Mouse (Mus musculus) megakaryocyte progenitor cell, adult 5-6 weeks (primary cell): ENCODE measurements around the gene Il2rg. TPM values are rescaled to one million over a fixed set of nuclear protein-coding genes. Genes with fewer than 3 reads are reported as not detected.

Source experiments
- ATAC-seq: replicated peaks from 2 replicates; pipeline ENCODE4 v1.8.0; 2016; ENCODE audit warnings: mild to moderate bottlenecking, moderate TSS enrichment, inconsistent platforms; ENCODE audit not compliant: poor library complexity
- total RNA-seq, 2 experiments: library from RNA; stranded (forward) in 1 of 2; stranded (reverse) in 1 of 2; fragments of 157-497, 149-512 nt in 1 of 2; fragments of 200-1000 nt in 1 of 2; gene quantifications; 2 replicates each; pipeline versions ENCODE4 v1.2.3 to v1.2.4; 2015 to 2017

The Il2rg gene
- total RNA-seq, 2 experiments from 2014 or later: 19.2 to 40.5 TPM

DNA sequence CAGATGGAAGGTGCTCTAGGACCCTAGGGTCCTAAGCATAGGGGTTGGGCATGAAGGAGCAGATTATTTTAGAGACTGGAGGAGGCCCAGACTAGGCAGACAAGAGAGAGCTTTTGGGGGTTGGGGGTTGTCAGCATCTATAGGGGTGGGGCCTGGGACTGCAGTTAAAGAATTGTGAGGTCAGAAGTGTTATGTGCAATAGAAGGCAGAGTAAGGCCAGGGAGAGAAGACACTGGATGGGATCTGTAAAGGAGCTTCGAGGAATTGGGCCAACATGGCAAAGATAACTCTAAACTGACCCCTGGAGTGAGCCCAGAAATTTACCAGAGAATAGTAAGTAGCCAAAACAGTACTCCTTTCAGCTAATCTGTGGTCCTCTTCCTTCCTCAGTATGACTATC lies 4.2 kb downstream of the Il2rg start, which contains the start of gene Gm614:
Gene Gm614, minus strand, starts transcription at position 101 of the 400 bp plus-strand sequence.
- ATAC-seq: no peak

DNA sequence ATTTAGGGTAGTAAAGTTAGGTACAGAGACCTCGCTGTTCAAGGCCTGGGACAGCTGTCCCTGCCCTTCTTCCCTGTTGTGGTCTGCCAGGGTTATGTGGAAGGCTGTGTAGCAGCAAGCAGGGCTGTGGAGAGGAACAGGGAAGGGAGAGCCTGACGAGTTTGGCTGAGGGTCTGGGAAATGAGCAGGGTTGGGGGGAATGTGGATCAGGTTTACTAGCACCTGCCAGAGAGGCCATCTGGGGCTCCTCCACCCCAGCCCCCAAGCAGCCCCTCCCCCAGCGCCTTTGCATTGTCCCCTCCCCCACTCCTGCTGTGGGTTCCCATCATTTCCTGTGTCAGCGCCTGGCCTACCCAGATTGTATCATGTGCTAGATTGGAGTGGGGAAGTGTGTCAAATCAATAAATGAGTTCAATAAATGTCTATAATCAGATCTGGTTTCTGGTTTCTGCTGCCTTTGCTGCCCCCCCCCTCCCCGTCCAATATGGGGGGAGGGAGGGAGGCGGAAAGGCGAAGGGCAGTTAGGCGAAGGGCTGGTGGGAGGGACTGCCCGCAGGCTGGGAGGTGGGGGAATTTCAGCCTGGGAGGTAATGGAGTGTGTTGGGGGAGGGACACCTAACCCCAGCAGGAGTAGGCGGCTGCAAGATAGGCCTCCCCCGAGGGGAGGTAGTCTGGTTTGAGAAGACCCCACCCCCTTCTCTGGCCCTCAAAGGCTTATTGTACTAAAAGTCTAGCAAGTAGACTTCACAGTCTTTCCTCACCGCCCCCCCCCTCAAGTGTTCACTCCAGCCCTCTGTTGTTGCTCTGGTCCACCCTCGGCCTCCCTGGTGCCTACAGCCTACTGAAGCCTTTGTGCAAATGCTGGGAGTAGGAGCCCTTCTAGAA lies 7.4 kb downstream of the Il2rg start:
- ATAC-seq: peak; percentile 54

DNA sequence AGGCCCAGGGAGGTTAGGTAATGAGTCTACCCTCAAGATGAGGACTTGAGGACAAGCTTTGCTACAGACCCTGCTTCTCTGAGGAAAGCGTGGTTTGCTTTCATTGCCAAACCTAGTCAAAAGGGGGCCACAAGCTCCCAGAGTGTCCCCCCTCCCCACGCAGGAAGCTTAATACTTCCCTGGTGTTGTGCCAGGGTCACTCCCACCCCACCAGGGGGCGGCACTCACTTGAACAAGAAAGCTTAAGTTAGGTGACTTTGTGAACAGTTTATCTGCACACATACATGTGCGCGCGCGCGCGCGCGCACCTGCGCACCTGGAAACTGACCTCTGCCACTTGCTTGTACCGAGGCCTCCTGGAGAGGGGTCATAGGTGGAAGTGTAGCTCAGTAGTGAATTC lies 11.5 kb downstream of the Il2rg start:
- no peak for ATAC-seq

GRCm38 (mm10) chrX:101254740-101255139 lies 13.3 kb downstream of the Il2rg start:
- peak; percentile 19 for ATAC-seq

- peak; percentile 87 for ATAC-seq
Observed at GRCm38 (mm10) chrX:101253952-101254729, 13.9 kb downstream of the Il2rg start, which contains the start of gene Foxo4. Gene Foxo4, plus strand, starts transcription at chrX:101254528.

GRCm38 (mm10) chrX:101245011-101245410 lies 23.0 kb downstream of the Il2rg start:
- ATAC-seq: no peak

DNA sequence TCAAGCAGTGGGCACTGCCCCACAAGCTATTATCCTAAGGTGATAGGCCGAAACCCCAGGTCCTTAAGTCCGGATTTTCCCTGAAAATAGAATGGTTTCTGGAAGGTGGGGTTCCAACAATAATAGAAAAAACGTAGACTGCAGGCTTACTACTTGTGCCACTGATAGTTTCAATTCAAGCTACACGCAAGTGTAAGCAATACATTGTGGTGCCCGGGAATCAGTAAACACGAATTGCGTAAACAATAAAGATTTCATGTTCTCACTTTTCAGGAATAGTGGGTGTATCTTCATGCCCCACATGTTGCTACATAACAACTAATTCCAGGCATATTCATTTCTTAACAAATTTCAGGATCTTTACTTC lies 45.3 kb downstream of the Il2rg start:
- ATAC-seq: no peak

- peak; percentile 99 for ATAC-seq
Observed at GRCm38 (mm10) chrX:101221834-101222795, 45.9 kb downstream of the Il2rg start, which contains the start of gene Snx12. Gene Snx12, minus strand, starts transcription at chrX:101222563.

Other genes with a start within 250 kb of the Il2rg start
- 0.05 and 0.12 TPM in 2 replicates for gene Tex11, start 208.6 kb downstream of the Il2rg start, total RNA-seq (2015)
- gene Tex11, start 208.6 kb downstream of the Il2rg start, total RNA-seq (2017): 0.41 and 1.2 TPM in 2 replicates
- gene Slc7a3, start 182.2 kb downstream of the Il2rg start, total RNA-seq (2015): 0.27 TPM in 1 of 2 replicates, not detected in the other
- gene Slc7a3, start 182.2 kb downstream of the Il2rg start, total RNA-seq (2017): 0.41 TPM in 1 of 2 replicates, not detected in the other
- gene Snx12, start 45.7 kb downstream of the Il2rg start, total RNA-seq (2015): 39.8 and 40.7 TPM in 2 replicates
- 50.9 and 56.9 TPM in 2 replicates for gene Snx12, start 45.7 kb downstream of the Il2rg start, total RNA-seq (2017)
- 5.8 and 6.0 TPM in 2 replicates for gene Foxo4, start 13.7 kb downstream of the Il2rg start, total RNA-seq (2015)
- 16.3 and 17.1 TPM in 2 replicates for gene Foxo4, start 13.7 kb downstream of the Il2rg start, total RNA-seq (2017)
- gene Gm614, start 4.3 kb downstream of the Il2rg start, total RNA-seq (2015): 1.0 TPM in 1 of 2 replicates, not detected in the other
- 0.91 TPM in 1 of 2 replicates, not detected in the other for gene Gm614, start 4.3 kb downstream of the Il2rg start, total RNA-seq (2017)
- gene Gm20489, start 768 bp upstream of the Il2rg start, total RNA-seq (2015): not detected in 2 replicates
- not detected in 2 replicates for gene Gm20489, start 768 bp upstream of the Il2rg start, total RNA-seq (2017)
- gene Med12, start 5.8 kb upstream of the Il2rg start, total RNA-seq (2015): 54.0 and 64.0 TPM in 2 replicates
- 29.2 and 31.6 TPM in 2 replicates for gene Med12, start 5.8 kb upstream of the Il2rg start, total RNA-seq (2017)
- not detected in 2 replicates for gene Nlgn3, start 30.9 kb upstream of the Il2rg start, total RNA-seq (2015)
- 0.24 TPM in 1 of 2 replicates, not detected in the other for gene Nlgn3, start 30.9 kb upstream of the Il2rg start, total RNA-seq (2017)
- gene Gjb1, start 108.1 kb upstream of the Il2rg start, total RNA-seq (2015): not detected in 2 replicates
- gene Gjb1, start 108.1 kb upstream of the Il2rg start, total RNA-seq (2017): not detected in 2 replicates
- gene Zmym3, start 152.6 kb upstream of the Il2rg start, total RNA-seq (2015): 44.6 and 47.2 TPM in 2 replicates
- gene Zmym3, start 152.6 kb upstream of the Il2rg start, total RNA-seq (2017): 25.1 and 30.1 TPM in 2 replicates
- gene Nono, start 161.1 kb upstream of the Il2rg start, total RNA-seq (2015): 244 and 248 TPM in 2 replicates
- gene Nono, start 161.1 kb upstream of the Il2rg start, total RNA-seq (2017): 452 and 507 TPM in 2 replicates
- 0.88 and 1.9 TPM in 2 replicates for gene Itgb1bp2, start 180.8 kb upstream of the Il2rg start, total RNA-seq (2015)
- gene Itgb1bp2, start 180.8 kb upstream of the Il2rg start, total RNA-seq (2017): 0.12 TPM in 1 of 2 replicates, not detected in the other